Mouse (Mus musculus): ENCODE results near the gene Crybg2. TPM values are rescaled to one million over a fixed set of nuclear protein-coding genes. Genes with fewer than 3 reads are reported as not detected.

Crybg2 gene
- polyA plus RNA-seq, 1 experiment: 2.0 TPM

DNA sequence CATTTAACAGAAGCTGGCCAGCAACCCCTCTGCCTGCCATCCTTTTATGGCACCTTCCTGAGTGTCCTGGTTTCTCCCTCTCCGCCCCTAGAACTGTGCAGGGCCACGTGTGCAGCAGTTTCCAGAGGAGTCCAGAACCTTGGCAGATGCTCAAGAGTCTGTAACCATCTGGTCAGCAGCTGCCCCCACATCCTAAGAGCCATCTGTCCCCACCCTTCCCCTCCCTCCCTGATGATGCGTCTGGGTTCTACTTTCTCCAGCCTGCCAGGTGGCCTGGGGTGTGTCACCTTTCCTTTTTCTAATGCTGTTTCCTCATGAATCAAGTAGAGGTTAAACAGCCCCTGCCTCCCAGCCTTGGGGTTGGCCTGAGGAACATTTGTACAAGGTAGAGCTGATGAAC is 61.7 kb downstream of the Crybg2 start:
- TF ChIP-seq CTCF (IDR thresholded peaks at IDR 0.05; ENCODE audit: borderline replicate concordance, extremely low read depth, insufficient read depth, insufficient read length): no peak
- TF ChIP-seq POLR2A (IDR thresholded peaks at IDR 0.05; ENCODE audit: borderline replicate concordance, extremely low read depth, insufficient read depth, insufficient read length, poor library complexity, severe bottlenecking): no peak
- peak; percentile 12 for DNase-seq (ENCODE audit: low read depth)

DNA sequence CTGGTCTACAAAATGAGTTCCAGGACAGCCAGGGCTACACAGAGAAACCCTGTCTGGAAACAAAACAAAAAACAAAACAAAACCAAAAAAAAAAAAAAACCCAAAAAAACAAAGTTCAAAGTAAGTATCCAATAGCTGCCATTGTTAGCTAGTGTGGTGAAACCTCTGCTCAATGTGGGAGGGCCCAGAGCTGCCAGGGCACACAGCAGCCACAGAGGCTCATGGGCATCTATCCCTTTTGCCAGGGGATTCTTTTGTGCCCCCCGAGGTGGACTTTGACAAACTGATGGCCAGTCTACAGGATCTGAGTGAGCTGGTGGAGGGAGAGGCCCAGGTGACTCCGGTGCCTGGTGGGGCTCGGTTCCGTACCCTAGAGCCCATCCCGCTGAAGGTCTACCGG is 62.5 kb downstream of the Crybg2 start:
- TF ChIP-seq CTCF (IDR thresholded peaks at IDR 0.05; ENCODE audit: borderline replicate concordance, extremely low read depth, insufficient read depth, insufficient read length): no peak
- no peak for TF ChIP-seq POLR2A (IDR thresholded peaks at IDR 0.05; ENCODE audit: borderline replicate concordance, extremely low read depth, insufficient read depth, insufficient read length, poor library complexity, severe bottlenecking)
- DNase-seq (ENCODE audit: low read depth): no peak

DNA sequence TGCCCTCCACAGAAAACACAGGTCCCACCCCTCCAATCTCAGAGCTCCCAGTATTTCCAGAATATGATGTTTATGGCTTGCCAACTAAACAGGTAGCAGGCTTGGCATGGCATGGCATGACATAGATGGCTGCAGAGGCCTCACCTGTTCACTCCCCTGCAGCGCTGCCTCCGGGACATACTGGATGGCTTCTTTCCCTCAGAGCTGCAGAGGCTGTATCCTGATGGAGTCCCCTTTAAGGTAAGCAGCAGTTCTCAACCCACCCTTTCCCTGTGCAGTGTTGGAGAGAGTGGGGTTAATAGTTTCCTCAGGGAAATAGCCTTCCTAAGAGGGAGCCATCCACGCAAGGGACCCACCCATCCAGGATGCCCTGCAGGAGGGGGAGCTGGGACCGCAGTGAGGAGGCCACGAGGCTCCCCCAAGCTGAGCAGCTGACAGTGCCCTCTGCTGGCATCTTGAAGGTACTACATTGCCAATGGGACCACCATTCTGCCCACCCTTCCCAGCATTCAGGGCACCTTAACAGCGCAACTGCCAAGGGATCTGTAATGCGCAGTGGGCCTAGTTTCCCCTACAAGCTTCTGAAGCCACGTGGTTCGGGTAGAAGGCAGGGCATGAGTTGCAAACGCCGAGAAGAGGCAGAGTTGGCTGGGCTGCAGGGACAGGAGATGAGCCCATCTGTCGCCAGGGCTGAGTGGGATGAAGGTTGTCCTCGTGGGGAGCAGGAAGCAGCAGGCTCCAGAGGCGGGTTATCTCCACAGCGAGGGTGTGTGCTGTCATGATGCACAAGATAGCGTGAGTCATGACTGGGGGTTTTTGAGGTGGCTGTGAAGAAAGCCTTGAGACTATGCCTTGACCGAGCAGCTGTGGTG is 63.3 kb downstream of the Crybg2 start:
- DNase-seq (ENCODE audit: low read depth): peak; percentile 63
- TF ChIP-seq POLR2A (IDR thresholded peaks at IDR 0.05; ENCODE audit: borderline replicate concordance, extremely low read depth, insufficient read depth, insufficient read length, poor library complexity, severe bottlenecking) (no peak), CTCF (IDR thresholded peaks at IDR 0.05; ENCODE audit: borderline replicate concordance, extremely low read depth, insufficient read depth, insufficient read length) (peak; percentile 95)

DNA sequence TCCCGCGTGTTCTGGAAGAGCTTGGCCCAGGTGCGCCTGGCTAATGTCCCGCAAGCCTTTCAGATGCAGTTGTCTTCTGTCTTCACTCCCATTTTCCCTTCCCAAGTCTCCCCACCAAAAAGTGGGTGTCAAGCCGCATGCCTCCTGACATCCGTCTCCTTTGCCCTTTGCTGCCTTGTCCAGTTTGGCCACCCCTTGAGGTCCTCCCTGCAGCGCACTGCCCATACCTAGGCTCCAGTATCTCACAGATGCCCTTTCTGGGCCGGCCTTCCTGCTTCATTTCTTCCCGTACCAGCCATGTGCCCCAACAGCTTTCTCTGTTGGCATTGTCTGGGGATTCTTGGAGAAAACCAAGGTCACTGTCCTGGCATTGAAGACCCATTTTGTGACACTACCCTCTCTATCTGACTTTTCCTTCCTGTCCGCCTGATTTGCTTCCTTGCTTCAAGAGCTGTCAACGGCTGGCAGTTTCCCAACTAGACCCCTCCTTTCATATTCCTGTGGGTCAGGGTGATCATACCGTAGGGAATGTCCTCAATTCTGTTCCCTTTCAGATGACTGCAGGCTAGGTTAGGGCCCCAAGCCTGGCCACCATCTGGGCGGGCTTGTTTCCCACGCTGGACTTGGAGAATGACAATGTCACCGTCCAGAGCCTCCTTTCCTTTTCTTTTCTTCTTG is 64.9 kb downstream of the Crybg2 start:
- no peak for TF ChIP-seq CTCF (IDR thresholded peaks at IDR 0.05; ENCODE audit: borderline replicate concordance, extremely low read depth, insufficient read depth, insufficient read length)
- no peak for TF ChIP-seq POLR2A (IDR thresholded peaks at IDR 0.05; ENCODE audit: borderline replicate concordance, extremely low read depth, insufficient read depth, insufficient read length, poor library complexity, severe bottlenecking)
- DNase-seq (ENCODE audit: low read depth): no peak

DNA sequence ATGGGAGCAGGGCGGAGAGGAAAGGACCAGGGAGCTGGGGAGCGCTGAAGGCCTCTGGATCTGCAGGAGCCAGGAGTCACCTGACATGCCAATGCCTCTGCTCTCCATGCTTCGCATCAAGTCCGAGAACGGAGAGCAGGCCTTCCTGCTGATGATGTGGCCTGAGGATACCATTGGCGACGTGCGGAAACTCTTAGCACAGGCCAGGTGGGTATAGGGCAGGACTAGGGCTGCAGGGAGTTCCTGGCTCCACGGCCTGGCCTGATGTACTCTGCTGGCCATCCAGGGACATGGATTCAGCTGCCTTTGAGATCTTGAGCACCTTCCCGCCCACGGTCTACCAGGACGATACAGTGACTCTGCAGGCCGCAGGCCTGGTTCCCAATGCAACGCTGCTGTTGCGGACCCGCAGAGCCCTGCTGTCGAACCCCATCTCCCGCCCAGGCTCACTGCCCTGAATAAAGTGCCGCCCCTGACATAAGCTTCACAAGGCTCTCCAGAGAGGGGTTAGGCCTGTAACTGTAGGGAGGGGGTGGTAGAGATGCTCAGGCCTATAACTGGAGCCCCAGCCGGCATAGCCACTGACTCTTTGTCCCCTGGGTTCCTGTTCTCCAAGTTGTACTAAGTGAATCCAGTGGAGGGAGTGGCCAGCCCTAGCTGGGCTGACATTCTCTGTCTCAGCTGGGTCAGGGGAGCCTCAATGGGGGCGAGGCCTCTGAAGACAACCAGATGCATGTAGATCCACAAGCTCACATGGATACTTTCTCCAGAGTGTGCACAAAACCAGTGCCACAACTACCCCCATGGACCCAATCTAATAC is 65.9 kb downstream of the Crybg2 start:
- no peak for DNase-seq (ENCODE audit: low read depth)
- TF ChIP-seq CTCF (IDR thresholded peaks at IDR 0.05; ENCODE audit: borderline replicate concordance, extremely low read depth, insufficient read depth, insufficient read length): no peak
- no peak for TF ChIP-seq POLR2A (IDR thresholded peaks at IDR 0.05; ENCODE audit: borderline replicate concordance, extremely low read depth, insufficient read depth, insufficient read length, poor library complexity, severe bottlenecking)

DNA sequence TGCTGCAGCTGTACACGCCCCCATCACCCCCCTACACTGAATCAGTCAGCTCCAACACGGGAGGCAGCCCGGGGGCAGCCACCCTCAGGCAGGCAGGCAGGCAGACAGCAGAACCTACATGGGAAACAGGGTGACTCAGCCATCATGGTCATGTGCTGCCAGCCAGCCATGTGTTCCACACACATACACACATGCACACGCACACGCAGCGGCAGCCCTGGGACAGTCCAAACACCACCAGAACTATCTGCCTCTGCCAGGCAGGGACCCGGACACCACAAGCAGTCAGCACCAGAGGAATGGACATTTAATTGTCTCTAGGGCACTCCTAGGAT is 66.5 kb downstream of the Crybg2 start:
- DNase-seq (ENCODE audit: low read depth): no peak
- TF ChIP-seq CTCF (IDR thresholded peaks at IDR 0.05; ENCODE audit: borderline replicate concordance, extremely low read depth, insufficient read depth, insufficient read length) (no peak), POLR2A (IDR thresholded peaks at IDR 0.05; ENCODE audit: borderline replicate concordance, extremely low read depth, insufficient read depth, insufficient read length, poor library complexity, severe bottlenecking) (no peak)

DNA sequence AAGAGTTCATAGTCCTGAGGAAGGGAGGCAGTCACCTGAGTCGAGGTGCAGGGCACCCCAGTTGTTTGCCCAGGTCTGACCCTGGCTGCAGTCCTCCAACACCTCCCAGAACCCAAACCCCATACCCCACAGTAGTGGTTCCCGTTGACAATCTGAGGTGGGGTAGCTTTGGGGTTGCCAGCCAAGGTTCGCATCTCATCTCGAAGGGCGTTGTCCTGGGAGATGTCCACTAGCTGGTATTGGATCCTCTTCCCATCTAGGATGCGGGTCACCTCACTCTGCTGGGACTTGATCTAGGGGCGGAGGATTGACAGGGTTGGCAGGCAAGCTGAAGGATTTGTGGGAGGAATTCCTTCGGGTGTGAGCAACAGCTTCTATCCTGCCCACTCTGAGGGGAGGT is 67.2 kb downstream of the Crybg2 start:
- DNase-seq (ENCODE audit: low read depth): no peak
- no peak for TF ChIP-seq POLR2A (IDR thresholded peaks at IDR 0.05; ENCODE audit: borderline replicate concordance, extremely low read depth, insufficient read depth, insufficient read length, poor library complexity, severe bottlenecking)
- no peak for TF ChIP-seq CTCF (IDR thresholded peaks at IDR 0.05; ENCODE audit: borderline replicate concordance, extremely low read depth, insufficient read depth, insufficient read length)

DNA sequence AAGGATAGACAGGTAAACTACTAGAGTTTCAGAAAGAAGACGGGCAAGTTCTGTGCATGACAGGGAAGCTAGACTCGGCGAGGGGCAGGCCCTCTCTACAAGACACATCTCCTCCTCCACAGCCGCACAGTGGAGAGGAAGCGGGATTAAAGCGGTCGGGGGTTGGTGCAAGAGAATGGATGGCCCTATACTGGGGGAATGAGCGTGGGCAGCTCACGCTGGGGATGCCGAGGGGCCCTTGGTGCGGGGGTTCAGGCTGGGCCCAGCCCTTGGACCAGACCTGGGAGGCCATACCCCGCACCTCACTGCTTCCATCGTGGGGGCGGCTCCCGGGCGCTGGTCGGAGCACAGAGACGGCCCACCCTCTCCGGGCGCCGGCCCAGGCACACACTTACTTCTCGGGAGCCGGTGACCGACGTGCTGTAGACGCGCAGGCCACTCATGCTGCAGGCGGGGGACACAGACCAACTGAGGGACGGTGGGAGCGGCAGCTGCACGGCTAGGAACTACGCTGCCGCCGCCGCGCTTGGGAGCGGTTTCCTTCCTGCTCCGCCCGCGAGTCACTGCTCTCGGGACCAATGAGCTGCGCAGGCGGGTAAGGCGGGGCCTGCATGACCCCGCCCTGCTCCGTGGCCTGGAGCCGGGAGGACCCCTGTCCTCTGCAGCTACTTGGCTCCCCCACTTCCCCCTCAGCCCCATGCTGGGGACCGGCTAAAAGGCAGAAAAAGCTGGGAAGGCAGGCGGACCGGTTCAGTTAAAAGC is 67.8 kb downstream of the Crybg2 start, which contains the start of gene Sh3bgrl3:
TSS of gene Sh3bgrl3 (minus strand) at position 569 of the 762 bp plus-strand sequence.
- TF ChIP-seq POLR2A (IDR thresholded peaks at IDR 0.05; ENCODE audit: borderline replicate concordance, extremely low read depth, insufficient read depth, insufficient read length, poor library complexity, severe bottlenecking): peak; percentile 39; the same call in 1 of the 2 replicates
- no peak for TF ChIP-seq CTCF (IDR thresholded peaks at IDR 0.05; ENCODE audit: borderline replicate concordance, extremely low read depth, insufficient read depth, insufficient read length)
- peak; percentile 95 for DNase-seq (ENCODE audit: low read depth)

DNA sequence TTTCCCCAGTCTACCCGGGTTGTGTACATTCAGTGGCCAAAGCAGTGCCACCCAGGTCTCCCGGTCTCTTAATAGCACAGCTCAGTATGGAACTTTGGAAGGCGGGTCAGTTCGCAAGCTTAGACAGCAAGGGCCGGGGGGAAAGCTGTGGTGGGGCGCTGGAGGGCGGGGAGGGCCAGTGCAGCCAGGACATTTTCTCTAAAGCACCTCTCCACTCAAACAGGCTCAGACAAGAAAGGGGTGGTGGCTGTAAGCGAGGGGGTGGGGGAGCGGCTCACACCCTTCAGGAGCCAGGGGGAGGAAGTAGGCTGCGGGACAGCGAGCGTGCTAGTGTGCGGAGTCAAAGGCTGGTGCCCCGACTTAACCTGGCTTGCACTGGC is 68.4 kb downstream of the Crybg2 start:
- DNase-seq (ENCODE audit: low read depth): no peak
- TF ChIP-seq CTCF (IDR thresholded peaks at IDR 0.05; ENCODE audit: borderline replicate concordance, extremely low read depth, insufficient read depth, insufficient read length) (no peak), POLR2A (IDR thresholded peaks at IDR 0.05; ENCODE audit: borderline replicate concordance, extremely low read depth, insufficient read depth, insufficient read length, poor library complexity, severe bottlenecking) (no peak)

DNA sequence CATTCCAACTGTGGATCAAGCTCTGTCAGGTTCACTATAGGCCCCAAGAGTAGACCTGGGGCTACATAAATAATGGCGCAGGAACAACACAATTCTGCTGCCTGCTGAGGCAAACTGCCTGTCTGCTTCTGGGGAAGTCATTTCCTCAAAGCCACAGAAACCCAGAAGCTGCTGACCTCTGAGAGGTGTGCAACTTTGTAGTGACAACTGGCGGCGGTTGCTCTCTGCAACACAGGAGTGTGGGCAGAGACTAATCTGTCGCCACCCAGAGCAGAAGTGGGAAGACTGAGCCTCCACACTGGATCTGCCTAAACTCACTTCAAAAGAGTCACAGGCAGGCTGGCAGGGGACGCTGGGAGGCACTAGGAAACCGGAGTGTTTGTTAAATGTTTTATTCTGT is 68.9 kb downstream of the Crybg2 start:
- TF ChIP-seq POLR2A (IDR thresholded peaks at IDR 0.05; ENCODE audit: borderline replicate concordance, extremely low read depth, insufficient read depth, insufficient read length, poor library complexity, severe bottlenecking): no peak
- no peak for TF ChIP-seq CTCF (IDR thresholded peaks at IDR 0.05; ENCODE audit: borderline replicate concordance, extremely low read depth, insufficient read depth, insufficient read length)
- DNase-seq (ENCODE audit: low read depth): no peak
